Mouse (Mus musculus) limb, embryonic 13.5 days (tissue): ENCODE measurements around the gene Cln3. TPM values are rescaled to one million over a fixed set of nuclear protein-coding genes. Genes with fewer than 3 reads are reported as not detected.

Source experiments
- ATAC-seq: fragments of 200-750 bp; cut with Nextera tagmentation; 2 replicates; pipeline ENCODE4 v1.8.0; 2017; ENCODE audit warnings: low read depth, moderate number of reproducible peaks, moderate TSS enrichment; ENCODE audit not compliant: low FRiP score
- H3K27ac ChIP-seq: fragments of 300-500 bp; sonication (generic); 2 replicates; pipeline ENCODE4 v1.5.1; 2015; ENCODE audit warnings: inconsistent platforms, mild to moderate bottlenecking, moderate library complexity
- H3K27me3 ChIP-seq: fragments of 300-500 bp; sonication (generic); 2 replicates; pipeline ENCODE4 v1.6.1; 2015; ENCODE audit warnings: mild to moderate bottlenecking, inconsistent platforms
- H3K36me3 ChIP-seq: fragments of 300-500 bp; sonication (generic); 2 replicates; pipeline ENCODE4 v1.6.1; 2015; ENCODE audit warnings: inconsistent platforms, mild to moderate bottlenecking, moderate library complexity
- H3K4me1 ChIP-seq: fragments of 300-500 bp; sonication (generic); 2 replicates; pipeline ENCODE4 v1.6.1; 2015; ENCODE audit warnings: inconsistent platforms
- H3K4me2 ChIP-seq: fragments of 300-500 bp; sonication (generic); replicated peaks from 2 replicates; pipeline ENCODE4 v1.6.1; 2015; ENCODE audit warnings: inconsistent platforms, mild to moderate bottlenecking, moderate library complexity
- H3K4me3 ChIP-seq: fragments of 300-500 bp; sonication (generic); 2 replicates; pipeline ENCODE4 v1.5.1; 2015; ENCODE audit warnings: moderate library complexity, mild to moderate bottlenecking, inconsistent platforms
- H3K9ac ChIP-seq: fragments of 300-500 bp; sonication (generic); 2 replicates; pipeline ENCODE4 v1.6.1; 2015; ENCODE audit warnings: mild to moderate bottlenecking, inconsistent platforms
- H3K9me3 ChIP-seq: fragments of 300-500 bp; sonication (generic); 2 replicates; pipeline ENCODE4 v1.6.1; 2016; ENCODE audit warnings: inconsistent platforms
- WGBS: fragments of 180-500 bp; shearing (Covaris S2); methylation state at CpG from one replicate; pipeline ENCODE4 v1.1.7; 2015; 5-methylcytosine and 5-hydroxymethylcytosine counted together
- polyA plus RNA-seq: library from polyadenylated mRNA; unstranded; fragments of >200 nt; fragmentation: Nextera tagmentation; extraction: Ambion mirVana; gene quantifications from 2 replicates; pipeline ENCODE4 v1.2.1, GENCODE M21; 2015

Gene Cln3
- polyA plus RNA-seq, 1 experiment from 2014 or later, result 38.6 TPM

- Histone ChIP-seq H3K36me3 (no peaks in the 10 kb centered on the region), H3K4me2 (no peak overlapping the region), H3K27ac (no peak overlapping the region), H3K4me1 (peaks cover 7% of the 10 kb centered on the region; the same call in 1 of the 2 replicates), H3K9me3 (no peaks in the 10 kb centered on the region), H3K9ac (no peak overlapping the region), H3K27me3 (no peaks in the 10 kb centered on the region), H3K4me3 (no peak overlapping the region)
- 72% methylated on average over 10 of the region's 10 CpGs for WGBS
- no peak for ATAC-seq
Observed at GRCm38 (mm10) chr7:126619559-126620275, 34.1 kb upstream of the Cln3 start.

GRCm38 (mm10) chr7:126616707-126617106 is 31.1 kb upstream of the Cln3 start:
- H3K27ac ChIP-seq, result no peak overlapping the region

GRCm38 (mm10) chr7:126612736-126613135 is 27.1 kb upstream of the Cln3 start:
- Histone ChIP-seq H3K36me3 (no peaks in the 10 kb centered on the region), H3K27me3 (no peaks in the 10 kb centered on the region), H3K4me1 (no peaks in the 10 kb centered on the region), H3K9me3 (no peaks in the 10 kb centered on the region), H3K9ac (no peak overlapping the region), H3K4me3 (no peak overlapping the region), H3K27ac (no peak overlapping the region), H3K4me2 (no peak overlapping the region)
- ATAC-seq, result no peak
- 73% methylated on average over 3 of the region's 3 CpGs for WGBS

More at GRCm38 (mm10) chr7:126616707-126617106, 31.1 kb upstream of the Cln3 start:
- no peak overlapping the region for H3K4me2 ChIP-seq
- no peaks in the 10 kb centered on the region for H3K27me3 ChIP-seq
- H3K4me1 ChIP-seq, result peaks cover 4% of the 10 kb centered on the region; the same call in 1 of the 2 replicates
- no peak overlapping the region for H3K9ac ChIP-seq
- ATAC-seq, result no peak
- no peaks in the 10 kb centered on the region for H3K36me3 ChIP-seq
- WGBS, result 75% methylated on average over 3 of the region's 3 CpGs
- H3K9me3 ChIP-seq, result no peaks in the 10 kb centered on the region
- H3K4me3 ChIP-seq, result no peak overlapping the region

GRCm38 (mm10) chr7:126607796-126608195 is 22.2 kb upstream of the Cln3 start:
- no peak overlapping the region for H3K4me2 ChIP-seq
- no peak for ATAC-seq
- WGBS, result 86% methylated on average over 5 of the region's 5 CpGs
- no peaks in the 10 kb centered on the region for H3K4me1 ChIP-seq
- H3K4me3 ChIP-seq, result no peak overlapping the region
- no peak overlapping the region for H3K9ac ChIP-seq
- no peaks in the 10 kb centered on the region for H3K9me3 ChIP-seq
- H3K27me3 ChIP-seq, result no peaks in the 10 kb centered on the region
- H3K36me3 ChIP-seq, result no peaks in the 10 kb centered on the region
- no peak overlapping the region for H3K27ac ChIP-seq

- Histone ChIP-seq H3K9ac (no peak overlapping the region), H3K4me2 (no peak overlapping the region), H3K36me3 (no peaks in the 10 kb centered on the region), H3K4me1 (no peaks in the 10 kb centered on the region), H3K4me3 (no peak overlapping the region), H3K9me3 (no peaks in the 10 kb centered on the region), H3K27ac (no peak overlapping the region), H3K27me3 (no peaks in the 10 kb centered on the region)
- ATAC-seq, result no peak
- WGBS, result 65% methylated on average over 3 of the region's 3 CpGs
Observed at GRCm38 (mm10) chr7:126607064-126607463, 21.4 kb upstream of the Cln3 start.

GRCm38 (mm10) chr7:126606611-126607010 is 21.0 kb upstream of the Cln3 start:
- H3K36me3 ChIP-seq, result no peaks in the 10 kb centered on the region
- no peak overlapping the region for H3K27ac ChIP-seq
- no peak overlapping the region for H3K4me2 ChIP-seq
- no peaks in the 10 kb centered on the region for H3K9me3 ChIP-seq
- no peak overlapping the region for H3K4me3 ChIP-seq
- no peaks in the 10 kb centered on the region for H3K27me3 ChIP-seq
- H3K9ac ChIP-seq, result no peak overlapping the region
- no peaks in the 10 kb centered on the region for H3K4me1 ChIP-seq
- ATAC-seq, result no peak
- 74% methylated on average over 5 of the region's 5 CpGs for WGBS

- 77% methylated on average over 3 of the region's 3 CpGs for WGBS
- no peak for ATAC-seq
Observed at GRCm38 (mm10) chr7:126602650-126603049, 17.0 kb upstream of the Cln3 start.

GRCm38 (mm10) chr7:126601896-126602295 is 16.3 kb upstream of the Cln3 start:
- H3K4me3 ChIP-seq, result no peak overlapping the region
- H3K4me1 ChIP-seq, result 0 out of 2 replicates have a peak, but pooled peaks cover 3% of the 10 kb centered on the region
- ATAC-seq, result no peak
- 38% methylated on average over 5 of the region's 5 CpGs for WGBS
- H3K9me3 ChIP-seq, result no peaks in the 10 kb centered on the region
- H3K9ac ChIP-seq, result no peak overlapping the region
- H3K4me2 ChIP-seq, result no peak overlapping the region
- H3K27ac ChIP-seq, result no peak overlapping the region
- no peaks in the 10 kb centered on the region for H3K36me3 ChIP-seq
- H3K27me3 ChIP-seq, result no peaks in the 10 kb centered on the region

More at GRCm38 (mm10) chr7:126602650-126603049, 17.0 kb upstream of the Cln3 start:
- Histone ChIP-seq H3K4me1 (0 out of 2 replicates have a peak, but pooled peaks cover 3% of the 10 kb centered on the region), H3K4me2 (no peak overlapping the region), H3K9me3 (no peaks in the 10 kb centered on the region), H3K36me3 (no peaks in the 10 kb centered on the region), H3K9ac (no peak overlapping the region), H3K27me3 (no peaks in the 10 kb centered on the region), H3K4me3 (no peak overlapping the region), H3K27ac (no peak overlapping the region)

- H3K9me3 ChIP-seq, result no peaks in the 10 kb centered on the region
- no peaks in the 10 kb centered on the region for H3K27me3 ChIP-seq
- no peak overlapping the region for H3K9ac ChIP-seq
- 0 out of 2 replicates have a peak, but pooled peaks cover 3% of the 10 kb centered on the region for H3K4me1 ChIP-seq
- 83% methylated on average over 6 of the region's 6 CpGs for WGBS
- H3K36me3 ChIP-seq, result no peaks in the 10 kb centered on the region
- no peak overlapping the region for H3K4me3 ChIP-seq
- H3K27ac ChIP-seq, result no peak overlapping the region
- no peak for ATAC-seq
- no peak overlapping the region for H3K4me2 ChIP-seq
Observed at GRCm38 (mm10) chr7:126598919-126599318, 13.3 kb upstream of the Cln3 start.

- Histone ChIP-seq H3K9me3 (no peaks in the 10 kb centered on the region), H3K4me3 (no peak overlapping the region), H3K9ac (no peak overlapping the region), H3K36me3 (no peaks in the 10 kb centered on the region), H3K27me3 (no peaks in the 10 kb centered on the region), H3K4me1 (0 out of 2 replicates have a peak, but pooled peaks cover 2% of the 10 kb centered on the region), H3K27ac (no peak overlapping the region), H3K4me2 (no peak overlapping the region)
- 64% methylated on average over 6 of the region's 6 CpGs for WGBS
- no peak for ATAC-seq
Observed at GRCm38 (mm10) chr7:126596414-126596813, 10.8 kb upstream of the Cln3 start.

- no peak for ATAC-seq
- H3K4me1 ChIP-seq, result no peaks in the 10 kb centered on the region
- H3K36me3 ChIP-seq, result no peaks in the 10 kb centered on the region
- no peak overlapping the region for H3K4me2 ChIP-seq
- no peak overlapping the region for H3K9ac ChIP-seq
- H3K9me3 ChIP-seq, result no peaks in the 10 kb centered on the region
- WGBS, result 81% methylated on average over 5 of the region's 5 CpGs
- H3K27ac ChIP-seq, result no peak overlapping the region
- H3K27me3 ChIP-seq, result no peaks in the 10 kb centered on the region
- no peak overlapping the region for H3K4me3 ChIP-seq
Observed at GRCm38 (mm10) chr7:126595890-126596289, 10.3 kb upstream of the Cln3 start.

- H3K27ac ChIP-seq, result no peak within 1 kb of the TSS
- H3K27me3 ChIP-seq, result no peaks in the 10 kb centered on the region
- H3K36me3 ChIP-seq, result no peaks in the 10 kb centered on the region
- H3K4me2 ChIP-seq, result no peak within 1 kb of the TSS
- no peaks in the 10 kb centered on the region for H3K4me1 ChIP-seq
- H3K9ac ChIP-seq, result no peak within 1 kb of the TSS
- H3K9me3 ChIP-seq, result no peaks in the 10 kb centered on the region
- 75% methylated on average over 11 of the region's 11 CpGs for WGBS
- ATAC-seq, result no peak
- no peak within 1 kb of the TSS for H3K4me3 ChIP-seq
Observed at GRCm38 (mm10) chr7:126594862-126595561, 9.4 kb upstream of the Cln3 start, which contains the start of gene Il27. Il27 (minus strand) TSS chr7:126594941.
